Mouse (Mus musculus): ENCODE results near the gene Cblb. TPM values are rescaled to one million over a fixed set of nuclear protein-coding genes. Genes with fewer than 3 reads are reported as not detected.

The Cblb gene
- total RNA-seq, 2 experiments from 2014 or later = 12.8 to 14.1 TPM

DNA sequence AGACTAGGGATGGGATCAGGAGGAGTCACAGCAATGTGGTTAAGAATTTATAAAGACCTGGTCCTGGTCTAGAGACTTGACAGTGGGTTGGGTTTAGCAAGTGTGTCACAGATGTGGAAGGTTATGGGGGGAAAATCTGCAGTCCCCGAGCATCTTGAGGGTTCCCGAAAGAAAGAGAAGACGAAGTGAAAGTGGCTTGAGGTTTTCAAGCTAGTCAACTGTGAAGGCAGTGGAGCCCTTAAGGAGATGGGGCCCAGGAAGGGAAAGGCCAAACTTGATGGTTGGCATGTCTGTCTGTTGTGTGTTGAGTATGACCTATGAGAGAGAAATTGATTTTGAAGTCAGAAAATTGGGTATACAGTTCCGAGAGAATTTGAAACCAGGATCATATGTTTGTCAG, 7.3 kb downstream of the Cblb start:
- no peak for DNase-seq (ENCODE audit: low spot score)

DNA sequence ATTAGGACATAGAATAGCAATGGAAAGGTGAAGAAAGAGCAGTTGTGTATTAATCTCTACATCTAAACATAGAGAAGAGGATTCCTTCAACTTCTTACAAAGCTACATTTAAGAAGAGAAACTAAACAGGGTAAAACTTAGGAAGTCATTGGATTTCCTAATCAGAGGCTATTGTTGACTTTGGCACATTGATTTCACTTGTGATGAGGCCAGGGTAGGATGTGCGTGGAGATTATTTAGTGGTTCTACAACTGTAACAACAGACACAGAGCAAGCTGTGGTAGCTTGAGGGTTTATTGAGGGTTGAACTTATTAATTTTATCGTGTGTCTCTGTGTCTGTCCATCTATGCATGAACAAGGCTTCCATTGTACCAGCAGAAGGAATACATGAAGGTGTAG, 7.8 kb downstream of the Cblb start:
- DNase-seq (ENCODE audit: low spot score) = no peak

DNA sequence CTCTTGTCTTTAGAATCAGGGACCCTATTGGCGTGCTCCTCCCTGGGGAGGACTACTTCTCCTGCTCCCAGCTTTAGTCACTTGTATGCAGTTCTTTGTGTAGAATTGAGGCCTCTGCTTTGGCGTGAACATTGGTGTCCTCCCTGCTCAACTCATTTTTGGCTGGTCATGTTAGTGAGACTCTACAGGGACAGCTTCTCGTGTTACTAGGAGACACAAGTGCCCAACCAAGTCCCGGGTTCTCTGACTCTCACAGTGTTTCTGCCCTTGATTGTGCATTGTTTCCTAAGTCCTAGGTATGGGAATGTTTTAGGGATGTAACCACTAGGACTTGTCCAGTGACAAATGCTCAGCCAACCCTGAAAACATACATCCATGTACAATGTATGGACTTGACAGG, 9.9 kb downstream of the Cblb start:
- no peak for DNase-seq (ENCODE audit: low spot score)

DNA sequence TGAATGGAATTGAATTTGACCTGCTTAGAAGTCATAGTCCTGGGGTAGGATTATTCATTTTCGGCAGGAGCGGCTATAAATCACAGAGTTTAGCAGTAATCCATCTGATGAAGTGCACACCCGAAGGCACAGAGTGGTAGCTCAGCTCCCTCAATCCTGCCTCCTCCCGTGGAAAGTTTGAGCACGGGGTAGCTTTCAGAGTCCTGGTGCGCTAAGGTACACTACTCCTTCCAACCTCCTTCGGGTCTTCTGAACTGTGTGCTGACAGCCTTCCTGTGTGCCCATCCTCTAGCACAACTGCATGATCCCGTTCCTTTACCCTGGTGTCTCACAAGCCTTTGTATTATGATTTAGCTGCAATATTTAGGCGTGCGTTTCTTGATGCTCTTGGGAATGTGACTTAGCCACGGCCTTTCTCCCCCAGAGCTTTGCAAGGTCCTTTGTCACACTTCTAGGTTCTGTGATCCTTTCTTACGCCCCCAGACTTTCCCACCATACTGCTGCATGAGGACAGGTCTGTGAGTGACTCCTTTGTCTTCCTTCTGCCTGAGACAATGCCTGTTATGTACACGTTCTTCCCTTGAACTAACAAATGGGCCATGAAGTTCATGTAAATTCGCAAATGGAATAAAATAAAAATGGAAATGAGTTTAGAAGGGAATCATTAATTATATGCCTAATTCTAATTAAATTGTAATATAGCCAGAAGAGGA, 11.8 kb downstream of the Cblb start:
- no peak for DNase-seq (ENCODE audit: low spot score)

DNA sequence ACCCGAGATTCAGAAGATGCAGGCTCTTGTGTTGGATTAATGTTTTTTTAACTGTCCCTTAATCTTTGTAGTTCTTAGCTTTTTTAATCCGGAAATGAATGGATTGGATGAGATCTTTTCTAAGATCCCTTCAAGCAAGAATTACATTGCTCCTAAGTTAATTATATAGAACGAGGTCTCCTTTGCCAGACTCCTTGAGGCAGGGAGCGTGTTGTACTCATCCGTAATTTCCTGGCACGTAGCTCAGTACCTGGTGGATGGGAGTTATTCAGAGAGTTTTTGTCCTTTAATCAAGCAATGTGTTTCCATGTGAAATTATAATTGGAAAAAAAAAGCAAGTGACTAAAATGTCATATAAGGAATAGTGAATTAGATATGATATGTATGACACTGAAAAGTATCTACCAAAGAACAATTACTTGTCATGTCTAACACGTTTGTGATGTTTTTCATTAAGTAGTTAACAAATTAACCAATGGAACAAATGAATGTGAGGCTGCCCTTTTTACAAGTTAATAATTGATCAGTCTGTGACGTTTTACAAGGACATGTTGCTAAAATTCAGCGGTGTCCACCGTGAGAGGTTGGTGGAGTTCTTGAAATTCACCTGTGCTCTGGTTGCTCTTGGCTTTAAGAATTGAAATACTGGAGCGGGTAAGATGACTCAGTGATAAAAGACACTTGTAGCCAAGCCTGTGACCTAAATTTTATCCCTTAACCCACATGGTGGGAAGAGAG, 12.5 kb downstream of the Cblb start:
- DNase-seq (ENCODE audit: low spot score) = no peak

DNA sequence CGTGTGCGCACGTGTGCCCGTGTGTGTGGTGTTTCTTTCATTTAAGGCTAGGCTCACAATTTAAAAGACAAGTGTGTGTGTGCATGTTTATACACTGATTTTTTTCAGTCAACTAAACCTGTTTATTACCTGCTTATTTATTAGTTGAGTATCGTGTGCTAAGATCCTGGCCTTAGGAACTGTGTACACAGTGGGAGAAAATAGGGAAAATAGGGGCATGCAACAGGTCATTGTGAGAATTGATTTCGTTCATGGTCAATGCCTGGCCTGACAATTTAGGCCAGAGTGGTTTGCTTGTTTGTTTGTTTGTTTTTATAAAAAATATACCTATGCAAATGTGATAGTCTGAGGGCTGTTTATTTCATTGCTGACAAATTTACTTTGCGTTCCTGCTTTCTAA, 13.5 kb downstream of the Cblb start:
- DNase-seq (ENCODE audit: low spot score) = no peak

DNA sequence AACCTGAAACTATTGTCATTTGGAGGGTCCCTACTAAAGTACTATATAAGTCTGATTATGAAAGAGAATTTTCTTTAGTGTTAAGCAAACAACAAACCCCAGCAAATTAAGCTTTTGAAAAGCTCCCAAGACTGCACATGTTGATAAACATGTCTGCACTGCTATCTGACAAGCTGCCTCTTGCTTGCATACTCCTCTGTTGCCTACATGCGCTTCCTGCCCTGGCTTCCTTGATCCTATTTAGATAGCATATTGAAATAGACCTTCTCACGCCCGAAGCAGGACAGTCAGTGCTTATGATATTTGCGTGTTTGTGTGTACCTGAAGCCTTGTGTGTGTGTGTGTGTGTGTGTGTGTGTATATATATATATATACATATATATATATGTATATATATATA, 14.0 kb downstream of the Cblb start:
- DNase-seq (ENCODE audit: low spot score) = no peak

DNA sequence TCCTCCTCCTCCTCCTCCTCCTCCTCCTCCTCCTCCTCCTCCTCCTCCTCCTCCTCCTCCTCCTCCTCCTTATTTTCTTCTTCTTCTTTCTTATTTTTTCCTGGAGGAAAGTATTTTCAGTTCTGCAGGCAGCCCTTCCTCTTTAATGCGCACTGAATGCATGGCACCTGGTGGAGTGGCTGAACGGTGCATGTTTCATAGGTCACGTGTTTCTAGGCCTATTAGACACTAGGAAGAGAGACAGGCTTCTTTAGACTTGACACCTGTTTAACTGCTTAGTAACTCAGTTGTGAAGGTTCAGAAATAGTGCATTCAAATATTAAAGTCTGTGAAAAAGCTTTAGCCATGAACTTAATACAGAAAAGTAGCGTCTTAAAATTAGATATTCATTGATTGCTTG, 15.4 kb downstream of the Cblb start:
- DNase-seq (ENCODE audit: low spot score) = no peak

DNA sequence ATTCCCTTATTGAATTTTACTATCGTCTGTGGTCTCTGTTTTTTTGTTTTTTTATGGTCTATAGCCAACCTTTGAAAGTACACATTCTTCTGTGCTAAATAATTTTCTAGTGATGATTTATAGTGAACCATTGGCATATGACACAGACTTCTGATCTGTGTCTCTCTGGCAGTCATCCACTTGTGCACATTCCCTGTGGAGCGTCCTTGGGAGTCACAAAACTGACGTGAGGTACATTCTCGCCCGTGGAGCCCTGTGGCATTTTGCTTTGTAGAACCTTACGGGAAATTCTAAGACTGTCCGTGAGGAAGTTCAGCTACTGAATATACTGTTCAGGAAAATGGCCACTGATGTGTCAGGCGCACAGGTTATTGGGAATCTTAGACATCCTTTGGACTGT, 20.1 kb downstream of the Cblb start:
- no peak for DNase-seq (ENCODE audit: low spot score)

DNA sequence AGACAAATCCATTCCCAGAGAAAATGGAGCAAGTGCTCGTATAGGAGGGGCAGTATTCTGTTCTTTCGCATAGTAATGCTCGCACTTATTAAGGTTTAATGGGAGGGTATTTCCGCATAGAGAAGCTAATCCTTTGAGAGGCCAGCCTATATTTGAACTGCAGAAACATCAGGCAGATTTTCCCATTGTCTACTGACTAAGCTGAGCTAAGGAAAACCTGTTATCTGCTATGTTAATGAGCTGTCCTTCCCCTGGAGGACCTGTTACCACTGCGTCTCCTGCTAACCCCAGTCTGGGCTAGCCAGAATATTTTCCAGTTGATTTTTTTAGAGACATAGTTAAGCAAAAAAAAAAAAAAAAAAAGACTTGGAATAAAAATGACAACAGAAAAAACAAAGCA, 21.7 kb downstream of the Cblb start:
- no peak for DNase-seq (ENCODE audit: low spot score)

DNA sequence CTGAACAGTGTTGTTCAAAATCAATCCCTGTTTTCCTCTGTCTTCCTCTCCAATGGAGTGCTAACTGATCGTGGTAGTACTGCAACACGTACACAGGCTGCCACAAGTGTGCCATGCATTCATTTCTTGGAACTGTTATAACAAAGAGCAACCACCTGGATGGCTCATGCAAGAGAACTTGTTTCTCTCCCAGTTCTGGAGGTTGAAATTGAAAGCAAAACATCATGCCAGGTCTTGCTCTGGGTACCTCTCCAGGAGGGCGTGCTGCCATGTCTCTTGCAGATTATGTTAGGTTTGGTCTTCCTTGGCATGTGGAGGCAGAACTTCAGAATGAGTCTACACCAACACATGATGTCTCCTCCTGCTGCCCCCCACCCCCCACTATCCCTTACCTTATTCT, 24.2 kb downstream of the Cblb start:
- no peak for DNase-seq (ENCODE audit: low spot score)

DNA sequence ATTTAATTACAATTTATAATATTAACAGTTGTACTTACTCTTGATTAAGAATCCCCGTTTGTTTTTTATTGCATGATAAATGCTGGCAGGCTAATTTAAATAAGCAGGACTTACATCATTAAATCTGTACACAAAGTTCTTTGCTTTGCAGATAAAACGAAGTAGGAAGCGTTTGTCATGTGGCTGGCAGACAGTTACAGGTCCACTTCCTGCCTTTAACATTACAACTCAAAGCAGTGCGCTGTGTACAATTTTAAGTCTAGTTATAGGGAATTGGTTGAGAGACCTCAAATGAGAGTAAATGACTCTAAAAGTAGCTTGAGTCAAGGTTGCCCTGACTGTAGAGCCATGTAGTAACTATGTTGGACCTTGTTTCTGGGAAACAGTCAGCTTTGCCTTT, 25.1 kb downstream of the Cblb start:
- DNase-seq (ENCODE audit: low spot score) = no peak

DNA sequence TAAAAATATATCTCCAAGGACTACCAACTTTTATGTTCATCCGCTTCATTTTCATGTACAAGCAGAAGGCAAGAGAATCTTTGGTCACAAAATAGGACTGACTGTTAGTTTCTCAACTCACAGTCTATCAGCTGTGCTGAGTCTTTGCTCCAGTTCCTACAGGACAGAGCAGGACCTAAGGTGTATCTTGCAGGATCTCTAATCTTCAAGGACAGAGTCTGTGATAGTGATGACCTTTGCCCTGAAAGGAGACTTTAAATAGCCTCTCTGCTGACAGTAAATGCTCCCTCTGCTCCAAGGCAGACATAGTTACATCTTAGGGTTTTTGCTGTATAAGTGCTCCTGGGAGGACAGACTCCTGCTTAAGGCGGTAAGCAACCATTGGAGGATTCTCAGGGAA, 26.3 kb downstream of the Cblb start:
- no peak for DNase-seq (ENCODE audit: low spot score)

DNA sequence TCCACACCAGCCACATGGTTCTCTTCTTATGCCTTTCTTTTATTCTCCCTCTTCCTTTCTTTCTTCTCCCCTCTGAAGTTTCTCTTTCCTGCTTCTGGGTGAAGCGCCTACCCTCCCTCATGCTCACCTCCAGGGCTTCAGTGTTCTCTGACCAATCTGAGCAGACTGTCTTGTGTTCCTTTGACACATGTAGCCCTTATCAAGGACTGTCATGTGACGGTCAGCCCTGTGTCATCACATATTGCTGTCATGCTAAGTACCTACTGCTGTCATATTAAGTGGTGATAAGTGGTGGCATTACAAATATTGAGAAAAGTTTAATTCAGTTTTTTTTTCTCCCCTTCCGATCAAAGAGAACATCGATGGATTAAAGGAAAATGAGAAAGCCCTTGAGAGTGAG, 28.5 kb downstream of the Cblb start:
- no peak for DNase-seq (ENCODE audit: low spot score)

DNA sequence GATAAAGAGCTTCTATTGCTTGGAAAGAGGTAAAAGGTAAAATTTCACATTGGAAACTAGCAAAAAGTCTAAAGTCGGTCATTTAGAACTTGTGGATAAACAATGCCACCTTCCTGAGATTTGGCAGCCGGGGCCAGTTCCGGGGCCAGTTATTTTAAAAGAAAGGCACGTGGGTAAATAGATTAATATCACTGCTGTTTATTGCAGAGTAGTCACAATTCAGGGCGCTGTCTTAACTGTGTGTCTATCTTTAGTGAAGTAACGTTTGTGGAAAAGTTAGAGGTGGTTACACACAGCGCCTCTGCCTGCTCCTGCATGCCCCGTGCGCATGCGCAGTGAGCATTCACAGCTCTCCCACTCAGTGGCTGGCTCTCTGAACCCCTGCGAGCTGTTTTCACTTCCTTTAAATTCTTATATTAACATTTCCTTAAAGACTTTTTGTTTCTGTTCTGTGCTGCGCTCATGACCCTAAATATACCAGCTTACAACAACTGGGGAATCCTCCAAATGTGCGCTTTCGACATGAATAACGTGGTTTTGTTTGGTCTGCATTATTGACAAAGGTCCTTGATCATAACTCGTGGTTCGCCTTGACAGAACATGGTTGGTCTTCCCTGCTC, 29.2 kb downstream of the Cblb start:
- DNase-seq (ENCODE audit: low spot score) = no peak

DNA sequence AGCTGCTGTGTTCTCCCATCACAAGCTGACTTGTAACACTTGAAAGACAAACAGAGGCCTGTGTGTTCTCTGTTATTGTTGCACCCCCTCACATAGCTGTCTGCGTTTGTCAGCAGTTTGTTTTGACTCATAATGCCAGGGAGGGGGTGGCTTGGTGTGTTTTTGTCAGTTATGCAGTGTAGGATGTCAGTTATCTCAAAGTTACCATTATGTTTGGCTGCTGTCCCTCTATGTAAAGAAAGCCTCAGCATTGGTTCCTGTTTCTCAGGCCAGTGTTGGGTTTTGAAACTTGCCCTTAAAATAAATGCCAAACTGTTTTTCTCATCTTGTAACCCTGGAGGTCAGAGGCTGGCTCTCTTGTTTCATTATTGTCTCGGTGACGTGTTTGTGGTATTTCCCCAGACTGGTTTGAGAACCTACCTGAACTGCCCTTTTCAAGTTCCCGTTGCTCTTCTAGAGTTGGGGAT, 30.0 kb downstream of the Cblb start:
- DNase-seq (ENCODE audit: low spot score) = no peak

DNA sequence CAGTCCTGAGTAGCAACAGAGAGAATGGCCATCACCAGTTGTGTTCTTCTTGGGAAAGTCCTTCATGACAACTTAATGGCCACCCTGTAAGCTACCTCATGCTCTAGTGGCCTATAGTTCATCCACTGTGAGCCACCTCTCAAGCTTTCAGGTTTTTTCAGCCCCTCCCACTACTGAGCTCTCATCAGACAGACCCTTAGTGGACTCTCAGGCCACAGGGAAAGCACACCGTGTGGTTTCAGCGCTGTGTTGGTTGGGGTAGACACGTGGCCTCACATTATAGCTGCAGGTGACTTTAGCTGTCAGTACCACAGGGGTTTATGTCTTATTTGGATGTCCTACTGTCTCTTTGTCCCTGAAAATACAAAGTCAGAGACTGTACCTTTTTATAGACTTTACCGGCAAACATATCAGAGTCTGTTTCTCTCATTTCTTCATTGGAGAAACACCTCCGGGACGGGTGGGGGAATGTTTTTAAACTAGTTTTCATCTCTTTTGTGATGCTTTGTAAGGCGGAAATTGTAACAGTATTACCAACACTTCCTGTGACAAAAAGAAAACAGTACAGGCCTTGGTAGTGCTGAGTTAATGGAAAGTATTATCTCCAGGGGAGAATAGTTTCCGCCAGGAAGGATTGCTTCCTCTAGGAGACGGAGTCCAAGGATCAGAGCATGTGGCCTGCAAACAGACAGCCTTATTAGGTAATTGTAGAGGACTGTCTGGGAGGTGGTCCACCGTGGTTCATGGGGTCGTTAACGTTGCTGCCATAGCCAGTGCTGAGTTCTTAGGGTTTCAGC, 33.5 kb downstream of the Cblb start:
- DNase-seq (ENCODE audit: low spot score) = no peak

DNA sequence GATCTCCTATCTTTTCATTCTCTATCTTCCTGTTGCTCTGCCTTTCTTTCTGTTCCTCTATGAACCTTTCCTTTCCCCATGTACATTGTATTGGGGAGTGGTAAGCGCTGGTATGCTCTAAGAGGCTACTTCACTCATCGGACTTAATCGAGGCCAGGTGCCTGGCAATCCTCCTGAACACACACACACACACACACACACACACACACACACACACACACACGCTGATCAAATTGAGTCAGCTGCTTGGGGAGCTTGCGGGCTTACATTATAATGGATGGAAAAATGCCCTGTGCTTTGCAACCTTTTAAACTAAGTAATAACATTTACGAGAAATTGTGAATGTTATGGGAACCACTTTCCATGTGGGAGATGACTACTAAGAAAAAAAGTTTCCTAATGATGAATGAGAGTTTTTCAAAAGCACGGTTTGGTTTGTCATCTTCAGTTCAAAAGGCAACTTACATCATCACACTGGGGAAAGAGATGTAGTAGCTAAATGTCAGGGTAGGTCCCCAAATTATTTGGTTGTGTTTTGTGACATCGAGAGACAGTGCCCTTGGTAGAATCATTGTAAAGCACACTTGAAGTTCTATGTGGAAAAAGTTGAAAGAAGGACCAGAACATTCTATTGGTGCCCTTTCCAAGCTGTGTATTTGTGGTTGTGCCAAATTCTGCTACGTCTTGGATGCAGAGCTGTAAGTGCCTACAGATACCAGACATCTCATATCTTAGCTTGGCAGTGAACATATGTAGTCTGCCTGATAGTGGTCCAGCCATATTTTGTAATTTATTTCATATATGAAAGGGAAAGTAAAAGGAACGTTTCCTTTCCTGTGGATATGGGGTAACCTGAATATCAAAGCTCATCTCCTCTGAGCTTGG, 36.8 kb downstream of the Cblb start:
- DNase-seq (ENCODE audit: low spot score) = no peak

DNA sequence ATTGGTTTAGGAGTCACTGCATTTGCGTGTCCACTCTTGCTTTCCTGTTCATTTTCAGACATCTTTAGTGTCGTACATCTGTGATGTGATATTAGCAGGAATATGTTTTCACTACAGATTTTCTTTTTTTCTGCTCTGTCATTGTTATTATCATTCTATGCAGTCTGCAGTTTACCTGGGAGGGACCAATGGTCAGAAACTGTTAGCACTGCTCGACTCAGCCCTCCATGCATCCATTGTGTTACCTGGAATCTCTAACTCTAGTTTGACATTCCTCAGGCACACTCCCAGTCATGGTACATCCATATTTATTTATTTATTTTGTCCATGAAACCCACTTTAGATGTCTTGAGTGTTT, 37.5 kb downstream of the Cblb start:
- no peak for DNase-seq (ENCODE audit: low spot score)

DNA sequence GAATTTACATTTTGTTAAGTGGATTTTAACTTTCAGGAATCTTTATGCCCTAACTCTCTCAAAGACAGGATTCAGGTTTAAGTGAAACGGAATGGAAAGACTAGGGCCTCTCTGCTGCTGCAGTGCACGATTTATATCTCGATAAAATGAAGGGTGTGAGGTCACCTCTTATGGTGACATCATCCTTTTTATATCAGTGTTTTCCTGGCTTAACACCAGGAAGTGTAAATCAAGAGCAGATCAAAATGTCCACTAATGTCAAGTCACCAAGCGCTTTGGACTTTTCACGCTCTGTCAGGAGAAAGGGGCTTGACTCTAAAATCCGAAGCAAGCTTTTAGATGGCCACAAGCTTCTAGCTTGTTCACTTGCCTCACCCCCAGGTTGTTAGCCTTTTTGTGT, 38.6 kb downstream of the Cblb start:
- DNase-seq (ENCODE audit: low spot score) = no peak

DNA sequence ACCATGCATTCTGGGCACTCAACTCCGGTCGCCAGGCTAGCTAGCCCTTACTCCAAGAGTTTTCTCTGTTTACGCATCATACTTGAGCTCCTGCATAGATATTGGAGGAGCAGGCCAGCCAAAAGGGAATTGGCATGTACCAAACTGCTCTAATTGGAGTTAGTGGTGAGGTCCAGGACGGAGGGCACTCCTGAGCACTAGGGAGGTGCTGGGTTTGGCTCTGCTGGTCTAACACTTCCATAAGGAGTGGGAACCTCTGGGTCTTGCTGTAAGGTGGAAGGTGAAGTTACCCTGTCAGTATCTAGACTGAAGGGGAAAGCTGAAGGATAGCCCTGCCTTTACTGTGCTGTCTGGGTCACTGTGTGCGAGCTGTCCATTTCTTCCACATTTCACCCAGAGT, 39.1 kb downstream of the Cblb start:
- no peak for DNase-seq (ENCODE audit: low spot score)

All from gastrocnemius, adult 18-20 months (tissue).